Mouse (Mus musculus) embryonic facial prominence, embryonic 13.5 days (tissue): ENCODE results near the gene Agxt2. TPM values are rescaled to one million over a fixed set of nuclear protein-coding genes. Genes with fewer than 3 reads are reported as not detected.

Source experiments
- ATAC-seq: fragments of 200-750 bp; cut with Nextera tagmentation; 2 replicates; pipeline ENCODE4 v1.8.0; 2017; ENCODE audit warnings: low read depth; ENCODE audit not compliant: insufficient number of reproducible peaks, insufficient read depth, low FRiP score, low TSS enrichment
- H3K27ac ChIP-seq: fragments of 300-500 bp; sonication (generic); 2 replicates; pipeline ENCODE4 v1.5.1; 2015; ENCODE audit warnings: moderate library complexity, mild to moderate bottlenecking, inconsistent platforms
- H3K27me3 ChIP-seq: fragments of 300-500 bp; sonication (generic); 2 replicates; pipeline ENCODE4 v1.6.1; 2015; ENCODE audit warnings: mild to moderate bottlenecking, inconsistent platforms
- H3K36me3 ChIP-seq: fragments of 300-500 bp; sonication (generic); 2 replicates; pipeline ENCODE4 v1.6.1; 2015; ENCODE audit warnings: mild to moderate bottlenecking, inconsistent platforms
- H3K4me1 ChIP-seq: fragments of 300-500 bp; sonication (generic); 2 replicates; pipeline ENCODE4 v1.6.1; 2015; ENCODE audit warnings: inconsistent platforms
- H3K4me2 ChIP-seq: fragments of 300-500 bp; sonication (generic); 2 replicates; pipeline ENCODE4 v1.6.1; 2015; ENCODE audit warnings: moderate library complexity, mild to moderate bottlenecking, inconsistent platforms
- H3K4me3 ChIP-seq: fragments of 300-500 bp; sonication (generic); 2 replicates; pipeline ENCODE4 v1.5.1; 2015; ENCODE audit warnings: mild to moderate bottlenecking, inconsistent platforms
- H3K9ac ChIP-seq: fragments of 300-500 bp; sonication (generic); 2 replicates; pipeline ENCODE4 v1.6.1; 2015; ENCODE audit warnings: mild to moderate bottlenecking, inconsistent platforms
- H3K9me3 ChIP-seq: fragments of 300-500 bp; sonication (generic); 2 replicates; pipeline ENCODE4 v1.6.1; 2016; ENCODE audit warnings: inconsistent platforms
- WGBS: fragments of 180-500 bp; shearing (Covaris S2); methylation state at CpG from one replicate; pipeline ENCODE4 v1.1.7; 2015; ENCODE audit warnings: mixed read lengths; 5-methylcytosine and 5-hydroxymethylcytosine counted together
- polyA plus RNA-seq: library from polyadenylated mRNA; unstranded; fragments of >200 nt; fragmentation: Nextera tagmentation; extraction: Ambion mirVana; gene quantifications from 2 replicates; pipeline ENCODE4 v1.2.1, GENCODE M21; 2015

Agxt2 gene
- polyA plus RNA-seq, 1 experiment from 2014 or later: not detected

DNA sequence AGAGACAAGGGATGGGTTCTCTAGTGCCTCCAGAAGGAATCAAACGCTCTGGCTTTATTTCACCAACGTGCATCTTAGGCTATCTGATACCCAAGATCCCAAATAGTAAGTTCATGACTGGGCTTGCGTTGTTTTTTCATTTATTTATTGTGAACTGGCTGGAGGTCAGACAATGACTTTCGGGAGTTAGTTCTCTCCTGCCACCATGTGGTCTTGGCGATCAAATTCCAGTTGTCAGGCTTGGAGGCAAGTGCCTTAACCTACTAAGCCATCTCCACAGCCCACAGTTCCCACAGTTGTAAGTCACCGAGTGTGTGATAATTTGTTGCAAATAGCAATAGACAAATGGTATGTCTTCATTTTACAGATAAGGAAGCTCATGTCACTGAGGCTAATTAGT, 81.6 kb downstream of the Agxt2 start:
- Histone ChIP-seq H3K4me1 (no peaks in the 10 kb centered on the region), H3K36me3 (peaks cover 14% of the 10 kb centered on the region), H3K9ac (no peak overlapping the region), H3K27ac (no peak overlapping the region), H3K27me3 (no peaks in the 10 kb centered on the region), H3K9me3 (no peaks in the 10 kb centered on the region), H3K4me3 (no peak overlapping the region), H3K4me2 (no peak overlapping the region)
- ATAC-seq: no peak
- WGBS: 71% methylated on average over 6 of the region's 6 CpGs

DNA sequence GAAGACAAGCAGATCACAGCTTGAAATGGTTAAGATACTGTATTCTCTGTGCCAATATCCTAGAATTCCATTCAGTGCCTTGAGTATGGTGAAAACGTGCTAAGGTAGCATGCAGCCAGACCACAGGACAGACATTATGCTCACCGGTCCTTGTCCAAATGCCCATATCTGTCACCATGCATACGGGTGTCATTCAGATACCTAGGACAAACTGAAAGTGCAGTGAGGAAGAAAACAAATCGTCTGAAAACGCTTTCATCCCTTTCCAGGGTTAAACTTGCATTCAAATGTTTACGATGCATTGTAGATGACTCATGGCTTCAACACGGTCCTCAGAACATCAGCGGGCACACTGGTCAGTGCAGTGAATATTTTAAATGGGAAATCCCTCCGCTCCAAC, 83.2 kb downstream of the Agxt2 start:
- no peak overlapping the region for H3K9ac ChIP-seq
- no peaks in the 10 kb centered on the region for H3K4me1 ChIP-seq
- H3K4me3 ChIP-seq: no peak overlapping the region
- peaks cover 22% of the 10 kb centered on the region for H3K36me3 ChIP-seq
- no peak overlapping the region for H3K4me2 ChIP-seq
- no peaks in the 10 kb centered on the region for H3K9me3 ChIP-seq
- no peak for ATAC-seq
- no peak overlapping the region for H3K27ac ChIP-seq
- 90% methylated on average over 9 of the region's 9 CpGs for WGBS
- H3K27me3 ChIP-seq: no peaks in the 10 kb centered on the region

DNA sequence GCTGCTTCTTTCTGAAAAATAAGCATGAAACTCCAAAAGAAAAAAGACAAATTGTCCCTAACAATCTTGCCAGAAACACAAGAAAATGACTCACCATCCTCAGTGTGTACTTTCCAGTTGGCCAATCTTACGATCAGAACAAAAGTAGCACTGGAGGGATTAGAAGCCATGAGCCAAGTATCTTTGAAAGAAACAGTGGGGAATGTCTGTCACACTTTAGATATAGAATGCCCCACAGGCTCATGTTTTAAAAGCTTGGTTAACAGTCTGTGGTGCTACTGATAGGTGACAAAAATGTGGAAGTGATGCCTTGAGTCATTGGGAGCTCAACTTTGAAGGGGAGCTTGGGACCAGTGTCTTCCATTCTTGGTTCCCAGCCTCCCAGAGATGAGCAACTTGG, 83.9 kb downstream of the Agxt2 start:
- H3K9ac ChIP-seq: no peak overlapping the region
- ATAC-seq: no peak

DNA sequence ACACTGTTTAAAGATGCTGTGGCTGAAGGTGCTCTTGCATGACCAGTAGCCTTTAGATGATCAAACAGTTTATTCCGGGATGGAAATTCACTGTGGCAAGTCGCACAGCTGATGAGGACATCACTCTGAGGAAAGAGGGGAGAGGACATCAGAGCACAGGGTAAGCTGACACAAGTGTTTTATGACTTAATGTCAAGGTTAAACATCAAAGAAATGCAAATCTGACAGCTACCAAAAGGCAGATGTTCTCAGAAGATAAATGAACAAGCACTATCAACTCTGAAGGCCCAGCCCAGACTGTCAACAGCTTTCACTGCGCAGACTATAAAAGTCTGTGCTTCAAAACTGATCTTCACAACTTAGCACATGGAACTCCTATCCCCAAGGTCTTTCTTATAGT, 88.8 kb downstream of the Agxt2 start:
- Histone ChIP-seq H3K27me3 (no peaks in the 10 kb centered on the region), H3K36me3 (peaks cover 47% of the 10 kb centered on the region), H3K4me3 (no peak overlapping the region), H3K9me3 (no peaks in the 10 kb centered on the region), H3K27ac (no peak overlapping the region), H3K4me1 (no peaks in the 10 kb centered on the region), H3K9ac (no peak overlapping the region), H3K4me2 (no peak overlapping the region)
- WGBS: 91% methylated on average over 3 of the region's 3 CpGs
- no peak for ATAC-seq

More for the DNA sequence above, 83.9 kb downstream of the Agxt2 start:
- peaks cover 26% of the 10 kb centered on the region for H3K36me3 ChIP-seq
- no peak overlapping the region for H3K27ac ChIP-seq
- no peaks in the 10 kb centered on the region for H3K4me1 ChIP-seq
- no peak overlapping the region for H3K4me2 ChIP-seq
- 80% methylated on average over 1 of the region's 1 CpGs for WGBS
- H3K27me3 ChIP-seq: no peaks in the 10 kb centered on the region
- H3K4me3 ChIP-seq: no peak overlapping the region
- H3K9me3 ChIP-seq: no peaks in the 10 kb centered on the region

Other genes starting within 250 kb of the Agxt2 start
- gene Prlr, start 181.3 kb upstream of the Agxt2 start, polyA plus RNA-seq: 0.65 and 1.3 TPM in 2 replicates
- gene Gm21973, start 33.2 kb upstream of the Agxt2 start, polyA plus RNA-seq: not detected in 2 replicates
- 11.8 and 12.8 TPM in 2 replicates for gene Dnajc21, start 112.0 kb downstream of the Agxt2 start, polyA plus RNA-seq
- 104 and 123 TPM in 2 replicates for gene Brix1, start 127.4 kb downstream of the Agxt2 start, polyA plus RNA-seq
- 40.3 and 42.7 TPM in 2 replicates for gene Rad1, start 127.5 kb downstream of the Agxt2 start, polyA plus RNA-seq
- not detected in 2 replicates for gene Ttc23l, start 200.1 kb downstream of the Agxt2 start, polyA plus RNA-seq